Mouse (Mus musculus): ENCODE results near the gene Tanc1. TPM values are rescaled to one million over a fixed set of nuclear protein-coding genes. Genes with fewer than 3 reads are reported as not detected.

Gene Tanc1
- total RNA-seq, 2 experiments from 2014 or later, result 9.4 to 10.8 TPM

- intact Hi-C loops (cut with DNase I), result loop anchor here (5.0 kb wide), 1 partner anchor 207 kb away; no protein-coding TSS in a partner anchor
- DNase-seq, result no peak
Observed at GRCm38 (mm10) chr2:59749371-59749770, 137.5 kb downstream of the Tanc1 start.

DNA sequence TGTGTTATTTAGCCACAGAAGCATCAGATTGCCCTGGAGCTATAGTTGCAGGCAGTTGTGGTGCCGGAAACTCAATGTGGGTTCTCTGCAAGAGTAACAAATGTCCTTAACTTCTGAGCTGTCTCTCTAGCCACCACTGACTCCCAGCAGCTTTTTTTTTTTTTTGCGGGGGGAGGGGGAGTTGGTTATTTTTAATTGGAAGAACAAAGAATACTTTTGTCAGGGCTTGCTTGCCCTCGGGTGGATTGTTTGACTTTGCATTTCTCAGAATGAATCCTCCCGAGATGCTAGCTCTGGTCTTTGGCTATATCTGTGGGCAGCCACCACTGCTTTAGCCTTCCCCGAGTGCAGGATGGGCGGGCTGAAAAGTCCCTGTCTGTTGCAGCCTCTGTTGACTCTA, 139.3 kb downstream of the Tanc1 start:
- intact Hi-C loops (cut with DNase I), result no loop called here
- DNase-seq, result no peak

GRCm38 (mm10) chr2:59752148-59752547, 140.3 kb downstream of the Tanc1 start:
- intact Hi-C loops (cut with DNase I), result no loop called here
- no peak for DNase-seq

DNA sequence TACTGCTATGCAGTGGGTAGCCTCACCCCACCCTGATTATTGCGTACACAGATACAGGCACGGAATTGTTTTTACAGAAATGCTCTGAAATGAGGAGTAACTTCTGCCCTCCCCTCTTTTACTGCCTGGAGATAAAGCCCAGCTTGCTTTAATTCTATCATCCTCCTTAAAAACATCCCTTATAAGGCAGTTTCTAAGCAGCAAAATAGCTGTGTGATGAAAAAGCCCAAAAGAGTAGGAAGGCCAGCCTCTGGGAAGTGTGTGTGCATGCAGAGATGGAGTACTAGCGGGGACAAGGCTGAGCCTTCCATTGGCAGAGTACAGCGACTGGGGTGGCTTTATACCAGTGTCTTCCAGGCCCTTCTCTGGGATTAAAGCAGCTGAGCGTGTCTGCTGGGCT, 140.9 kb downstream of the Tanc1 start:
- no peak for DNase-seq
- intact Hi-C loops (cut with DNase I), result no loop called here

DNA sequence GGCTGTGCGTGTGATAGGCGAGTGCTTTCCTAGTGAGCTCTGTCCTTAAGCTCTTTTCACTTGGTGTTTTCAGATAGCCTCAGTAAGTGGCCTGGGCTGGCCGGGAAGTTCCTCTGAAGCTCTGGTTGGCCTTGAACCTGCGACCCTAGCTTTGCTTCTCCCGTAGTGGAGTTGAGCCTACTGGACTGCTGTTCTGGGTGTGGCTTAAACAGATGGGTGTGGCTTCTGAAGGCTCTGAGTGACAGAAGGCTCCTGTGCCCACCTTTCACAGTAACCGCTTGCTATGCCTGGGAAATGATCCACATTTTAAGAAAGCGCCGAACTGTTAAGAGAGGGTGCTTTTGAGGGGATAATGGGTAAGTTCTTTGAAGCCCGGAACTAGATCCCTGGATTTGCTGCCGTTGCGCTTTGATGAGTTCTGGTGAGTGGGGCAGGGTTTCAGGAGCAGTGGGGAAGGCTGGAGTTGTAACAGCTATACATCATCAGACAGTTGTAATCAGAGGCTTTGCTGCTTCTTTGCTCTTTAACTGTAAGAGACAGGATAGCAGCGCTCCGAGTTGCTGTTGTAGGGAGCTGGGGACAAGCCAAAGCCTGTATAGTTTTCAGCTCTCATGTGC, 144.4 kb downstream of the Tanc1 start:
- intact Hi-C loops (cut with DNase I), result no loop called here
- no peak for DNase-seq

- intact Hi-C loops (cut with DNase I), result no loop called here
- no peak for DNase-seq
Observed at GRCm38 (mm10) chr2:59757015-59757414, 145.2 kb downstream of the Tanc1 start.

DNA sequence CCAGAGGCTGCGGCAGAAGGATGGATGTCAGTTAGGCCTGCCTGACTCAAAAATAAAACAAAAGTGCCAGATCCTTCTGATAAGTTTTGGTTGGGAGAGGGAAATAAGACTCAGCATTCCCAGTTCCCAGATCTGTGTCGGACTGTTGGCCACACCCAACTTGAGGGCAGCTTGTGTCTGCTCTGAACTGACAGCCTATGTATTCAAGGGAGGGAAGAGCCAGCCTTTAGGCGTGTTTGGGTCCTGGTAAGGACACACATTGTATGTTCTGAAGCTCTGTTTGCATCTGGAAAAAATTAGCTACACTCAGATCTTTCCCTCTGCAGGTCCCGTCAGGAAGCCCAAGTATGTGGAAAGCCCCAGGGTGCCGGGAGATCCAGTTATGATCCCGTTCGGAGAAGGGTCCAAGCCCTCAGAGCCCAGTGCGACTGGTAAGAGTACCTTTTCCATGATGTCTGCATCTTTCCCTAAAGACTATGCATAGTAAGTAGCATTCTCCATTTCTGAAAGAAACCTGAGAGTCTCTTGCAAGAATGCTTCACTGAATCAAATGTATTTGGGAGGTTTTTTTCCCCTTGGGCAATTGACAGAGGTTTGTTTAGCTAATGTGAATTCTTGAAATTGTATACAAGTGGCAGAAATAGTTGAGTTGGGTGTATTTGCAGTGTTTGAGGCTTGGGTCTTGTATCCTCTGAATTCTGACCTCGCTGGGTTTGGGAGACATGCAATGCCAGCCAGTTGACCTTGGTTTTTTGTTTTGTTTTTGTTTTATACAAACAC, 146.5 kb downstream of the Tanc1 start:
- no peak for DNase-seq
- intact Hi-C loops (cut with DNase I), result no loop called here

- intact Hi-C loops (cut with DNase I), result no loop called here
- no peak for DNase-seq
Observed at GRCm38 (mm10) chr2:59760731-59761130, 148.9 kb downstream of the Tanc1 start.

DNA sequence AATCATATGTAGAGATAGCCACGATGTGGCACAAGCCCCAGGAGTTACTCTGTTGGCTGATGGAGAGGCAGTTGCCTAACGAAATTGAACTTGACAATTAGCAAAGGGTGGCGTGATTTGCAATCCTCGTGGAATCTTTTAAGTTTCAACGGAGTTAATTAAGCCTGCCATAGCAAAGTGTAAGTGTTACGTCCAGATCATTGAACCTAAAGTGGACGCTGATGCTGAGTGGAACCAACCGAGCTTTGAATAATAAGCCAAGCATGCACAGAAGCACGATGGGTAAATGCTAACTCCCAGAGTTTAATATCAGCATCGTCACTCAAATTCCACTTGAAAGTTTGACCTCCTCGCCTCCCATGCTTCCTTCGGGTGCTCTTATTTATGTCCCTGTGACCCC, 149.3 kb downstream of the Tanc1 start:
- intact Hi-C loops (cut with DNase I), result no loop called here
- no peak for DNase-seq

DNA sequence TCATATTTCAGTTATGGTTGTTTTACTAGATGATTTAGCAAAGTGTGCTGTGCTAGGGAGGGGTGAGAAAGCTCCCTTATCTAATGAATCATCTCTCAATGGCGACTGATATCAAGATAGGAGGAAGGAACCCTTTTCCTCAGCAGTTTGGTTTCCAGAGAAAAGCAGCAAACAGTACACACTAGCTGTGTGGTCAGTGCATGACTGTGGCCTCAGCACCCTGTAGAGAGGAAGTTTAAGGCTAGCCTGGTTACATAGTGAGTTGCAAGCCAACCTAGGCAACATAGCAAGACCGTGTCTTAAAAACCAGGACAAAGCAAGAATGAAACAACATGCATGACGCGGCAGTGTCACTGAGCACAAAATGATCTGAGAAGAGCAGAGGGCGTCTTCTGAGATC, 150.4 kb downstream of the Tanc1 start:
- intact Hi-C loops (cut with DNase I), result no loop called here
- DNase-seq, result no peak

DNA sequence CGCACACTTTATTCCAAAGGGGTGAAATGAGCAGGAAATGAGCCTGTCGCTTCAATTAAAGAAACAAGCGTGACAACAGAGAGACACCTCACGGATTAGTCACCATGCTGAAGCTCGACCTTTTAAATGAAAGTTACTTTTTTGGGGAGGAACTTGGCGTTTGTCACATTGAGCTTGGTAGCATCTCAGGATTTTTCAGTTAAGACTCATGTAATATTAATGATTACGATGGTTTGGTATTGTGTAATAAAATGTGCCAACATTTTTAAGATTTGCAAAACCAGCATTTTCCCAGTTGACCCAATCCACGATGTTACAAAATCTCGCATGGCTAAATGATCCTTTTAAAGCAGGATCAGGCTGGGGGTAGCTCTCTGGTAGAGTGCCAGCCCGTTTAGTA, 153.8 kb downstream of the Tanc1 start:
- DNase-seq, result no peak
- intact Hi-C loops (cut with DNase I), result no loop called here

GRCm38 (mm10) chr2:59767893-59768292, 156.1 kb downstream of the Tanc1 start:
- intact Hi-C loops (cut with DNase I), result no loop called here
- no peak for DNase-seq

GRCm38 (mm10) chr2:59768661-59769384, 157.0 kb downstream of the Tanc1 start:
- no peak for DNase-seq
- intact Hi-C loops (cut with DNase I), result no loop called here

- no peak for DNase-seq
- intact Hi-C loops (cut with DNase I), result no loop called here
Observed at GRCm38 (mm10) chr2:59769385-59769735, 157.5 kb downstream of the Tanc1 start.

GRCm38 (mm10) chr2:59771708-59772107, 159.9 kb downstream of the Tanc1 start:
- intact Hi-C loops (cut with DNase I), result no loop called here
- no peak for DNase-seq

DNA sequence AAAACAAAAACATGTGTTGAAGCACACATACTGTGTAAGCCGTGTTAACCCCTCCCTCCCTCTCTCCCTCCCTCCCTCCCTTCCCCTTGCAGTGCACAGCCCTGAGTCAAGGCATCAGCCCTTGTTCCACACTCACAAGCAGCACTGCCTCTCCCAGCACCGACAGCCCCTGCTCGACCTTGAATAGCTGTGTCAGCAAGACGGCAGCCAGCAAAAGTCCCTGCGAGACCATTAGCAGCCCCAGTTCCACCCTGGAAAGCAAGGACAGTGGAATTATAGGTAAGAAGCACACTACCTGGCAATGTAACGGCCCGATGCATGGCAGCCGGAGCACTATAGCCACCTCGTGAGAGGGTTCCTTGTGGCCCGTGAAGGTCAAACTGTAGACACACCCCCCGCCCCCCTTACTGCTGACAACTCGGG, 160.4 kb downstream of the Tanc1 start:
- intact Hi-C loops (cut with DNase I), result no loop called here
- DNase-seq, result no peak

DNA sequence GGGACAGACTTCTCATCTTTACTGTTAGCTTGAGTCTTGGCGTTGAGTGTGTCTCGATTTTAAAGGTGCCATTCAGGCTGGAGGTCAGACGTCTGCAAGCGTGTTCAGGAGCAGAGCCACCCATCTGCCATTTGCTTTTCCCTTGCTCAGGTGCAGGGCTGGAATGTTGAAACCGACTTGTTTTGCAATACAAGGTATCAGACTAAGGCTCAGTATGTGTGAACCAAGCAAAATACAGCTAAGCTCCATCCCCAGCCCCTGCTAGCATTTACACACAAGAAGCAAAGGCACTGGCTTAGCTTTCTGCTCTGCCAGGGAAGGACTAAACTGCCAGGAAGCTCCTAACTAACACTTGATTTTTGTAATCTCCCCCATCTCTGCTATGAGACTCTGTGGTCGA, 162.5 kb downstream of the Tanc1 start:
- intact Hi-C loops (cut with DNase I), result no loop called here
- DNase-seq, result no peak

GRCm38 (mm10) chr2:59775148-59775547, 163.3 kb downstream of the Tanc1 start:
- DNase-seq, result no peak
- intact Hi-C loops (cut with DNase I), result no loop called here

DNA sequence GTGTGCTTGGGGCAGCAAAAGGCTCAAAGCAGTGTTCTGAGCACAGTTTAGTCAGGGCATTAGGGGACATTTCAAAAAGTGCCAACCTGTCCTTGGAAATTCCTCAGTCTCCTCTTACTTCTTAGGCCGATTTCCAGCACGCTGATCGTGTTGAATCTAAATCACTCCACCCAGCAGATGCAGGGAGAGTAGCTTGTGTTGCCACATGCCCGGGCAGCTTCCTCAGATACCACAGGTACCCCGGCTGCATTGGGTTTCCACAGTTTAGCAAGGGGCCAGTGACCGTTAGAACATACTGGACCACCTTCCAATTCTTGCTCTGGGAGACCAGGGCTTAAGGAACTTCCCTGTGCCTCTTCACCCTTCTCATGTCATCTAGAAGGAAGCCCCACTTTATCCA, 164.0 kb downstream of the Tanc1 start:
- intact Hi-C loops (cut with DNase I), result no loop called here
- no peak for DNase-seq

DNA sequence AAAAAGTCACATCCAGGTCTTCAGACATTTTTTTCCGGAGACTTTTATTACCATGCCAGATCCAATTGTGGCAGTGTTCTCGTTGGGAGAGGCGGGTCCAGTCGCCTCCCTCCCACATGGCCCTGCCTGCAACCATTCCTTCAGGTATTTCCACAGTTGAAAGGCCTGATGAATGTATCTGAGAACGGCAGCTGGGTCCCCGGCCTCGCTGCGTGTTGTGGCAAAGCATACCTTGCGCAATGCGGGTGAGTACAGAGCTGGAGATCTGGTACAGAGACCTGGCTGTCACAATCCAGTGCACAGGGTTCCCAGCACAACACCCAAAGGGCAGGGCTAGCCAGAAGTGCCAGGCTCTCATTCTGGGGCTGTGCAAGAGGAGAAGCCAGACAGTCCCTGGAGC, 167.5 kb downstream of the Tanc1 start:
- no peak for DNase-seq
- intact Hi-C loops (cut with DNase I), result no loop called here

- DNase-seq, result no peak
- intact Hi-C loops (cut with DNase I), result no loop called here
Observed at GRCm38 (mm10) chr2:59780240-59780639, 168.4 kb downstream of the Tanc1 start.

All from left cerebral cortex, postnatal 4 days (tissue).